Mouse (Mus musculus) hematopoietic stem cell, adult 5-6 weeks (primary cell): ENCODE measurements at regions not wholly inside any gene's neighbourhood (a gene's known extent, or its start where the extent isn't known, plus 50 kb on each side); places are given as distances from the start of the nearest gene placed in this dataset.

Source experiments
- ATAC-seq, 2 experiments: fragments of 125-278 bp in 1 of 2; replicated peaks in 1 of 2; 2 replicates each; pipeline ENCODE4 v1.8.0; 2016 to 2017; ENCODE audit warnings: inconsistent platforms in 2 of 2, mild to moderate bottlenecking in 2 of 2, moderate number of reproducible peaks in 2 of 2, low read depth in 1 of 2, moderate TSS enrichment in 1 of 2; ENCODE audit not compliant: low FRiP score in 2 of 2, poor library complexity in 2 of 2, severe bottlenecking in 2 of 2, insufficient read depth in 1 of 2, low TSS enrichment in 1 of 2

DNA sequence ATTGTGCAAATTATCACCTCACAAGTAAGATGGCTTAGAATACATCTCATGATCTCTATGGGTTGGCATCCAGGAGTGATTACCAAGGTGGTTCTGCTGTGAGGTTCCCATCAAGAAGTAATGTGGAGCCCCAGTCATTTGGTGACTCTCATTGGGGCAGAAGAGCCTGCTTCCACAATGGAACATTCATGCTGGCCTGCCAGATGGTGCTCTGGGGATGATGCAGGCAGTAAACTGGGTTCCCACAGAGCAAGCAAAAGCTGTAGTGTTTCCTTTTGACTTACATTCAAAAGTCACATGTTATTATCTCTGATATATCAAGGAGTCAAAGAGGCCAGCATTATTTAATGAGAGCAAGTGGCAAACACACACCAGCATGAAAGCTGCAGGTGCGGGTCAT is 360.4 kb downstream of the Pik3r1 start:
- no peak for ATAC-seq

DNA sequence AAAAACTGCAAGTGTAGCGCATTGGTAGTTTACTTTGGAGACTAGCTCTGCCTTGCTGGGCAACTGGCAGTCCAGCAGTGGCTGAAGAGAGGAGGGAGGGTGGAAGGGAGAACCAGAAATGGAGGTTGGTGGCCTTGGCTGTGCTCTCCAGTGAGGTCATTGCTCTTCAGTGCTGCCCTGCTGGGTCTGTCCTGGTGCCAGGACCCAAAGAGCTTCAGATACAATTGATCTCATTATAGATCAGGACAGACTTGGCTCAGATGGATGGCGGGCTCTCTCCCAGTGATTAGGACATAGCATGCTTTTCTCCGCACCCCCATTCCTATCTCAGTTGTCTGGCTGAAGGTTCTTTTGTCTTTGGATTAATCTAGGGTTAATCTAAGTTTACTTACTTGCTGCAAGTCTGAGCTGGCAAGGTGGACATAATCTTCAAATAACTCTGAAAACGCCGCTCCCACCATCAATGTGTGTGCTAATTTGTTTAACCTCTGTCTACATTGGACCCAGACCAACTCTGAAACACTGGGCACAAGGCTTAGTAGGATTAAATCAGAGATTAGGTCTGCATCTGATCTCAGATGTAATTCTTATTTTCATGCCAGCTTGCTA is 394.3 kb downstream of the Pik3r1 start:
- ATAC-seq: no peak

- no peak for ATAC-seq
Observed at GRCm38 (mm10) chr13:101371906-101372305, 396.1 kb downstream of the Pik3r1 start.

- ATAC-seq: no peak
Observed at GRCm38 (mm10) chr13:101368170-101368569, 399.8 kb downstream of the Pik3r1 start.

DNA sequence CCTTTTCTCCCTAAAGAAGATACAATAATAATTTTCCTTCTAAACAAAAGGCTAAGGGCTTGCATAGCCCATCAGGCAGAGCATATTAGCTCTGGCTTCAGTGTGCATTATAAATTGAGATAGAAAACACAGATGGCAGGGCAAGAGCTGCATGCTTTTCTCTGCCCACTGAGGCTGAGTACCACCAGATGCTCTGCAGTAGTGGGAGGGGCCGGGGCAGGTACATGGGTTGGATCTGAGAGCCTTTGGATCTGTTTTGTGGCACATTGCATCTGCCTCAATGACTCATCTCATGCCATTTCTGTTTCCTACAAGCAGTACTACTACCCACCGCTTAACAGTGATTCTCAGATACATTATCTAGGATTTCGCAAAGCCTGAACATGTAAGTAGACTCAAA is 412.7 kb downstream of the Pik3r1 start:
- ATAC-seq: no peak

GRCm38 (mm10) chr13:101351123-101351522 is 416.9 kb downstream of the Pik3r1 start:
- ATAC-seq: no peak

DNA sequence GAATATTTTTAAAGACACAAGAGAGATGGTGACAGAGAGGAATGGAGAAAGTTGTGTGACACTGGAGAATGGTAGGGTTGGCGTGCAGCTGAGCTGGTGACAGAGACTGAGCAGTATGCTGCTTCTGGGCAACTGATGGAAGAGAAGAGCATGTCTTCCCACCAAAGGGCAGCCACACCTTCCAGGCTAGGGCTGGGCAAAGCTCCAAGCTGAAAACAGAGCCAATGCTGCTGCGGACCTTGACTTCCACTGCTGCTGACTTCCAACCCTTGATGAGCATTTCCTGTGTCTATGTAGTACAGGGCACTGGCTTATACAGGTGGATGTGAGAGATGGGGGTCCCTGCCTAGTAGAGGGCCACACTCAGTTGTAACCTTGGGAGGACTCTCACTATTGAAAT is 418.7 kb downstream of the Pik3r1 start:
- no peak for ATAC-seq

DNA sequence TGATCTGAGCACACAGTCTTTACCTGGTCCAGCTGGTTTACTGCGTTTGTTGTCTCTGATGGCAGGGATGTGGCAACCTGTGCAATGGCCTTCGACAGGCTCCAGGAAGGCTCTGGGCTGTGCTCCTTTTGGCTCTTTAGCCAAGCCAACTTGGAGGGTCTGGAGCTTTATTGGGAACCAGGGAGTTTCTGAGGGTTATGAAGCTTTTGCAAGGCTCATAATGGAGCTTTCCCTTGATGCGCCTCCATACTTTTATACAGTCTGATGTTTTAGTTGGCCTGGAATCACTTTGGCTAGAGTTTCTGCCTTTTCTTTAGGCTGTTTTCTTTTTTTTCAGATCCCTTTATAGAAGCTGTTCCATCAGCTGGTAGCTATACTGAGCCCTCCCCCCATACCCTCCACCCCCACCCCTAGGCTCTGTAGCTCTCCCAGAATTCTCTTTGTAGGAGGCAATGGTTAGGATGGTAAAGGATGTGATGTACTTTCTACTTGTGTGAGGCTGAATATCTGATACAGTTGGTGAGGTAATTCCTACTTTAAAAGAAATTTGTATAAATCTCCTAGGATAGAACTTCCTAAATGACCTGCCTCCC is 429.6 kb downstream of the Pik3r1 start:
- ATAC-seq: no peak

DNA sequence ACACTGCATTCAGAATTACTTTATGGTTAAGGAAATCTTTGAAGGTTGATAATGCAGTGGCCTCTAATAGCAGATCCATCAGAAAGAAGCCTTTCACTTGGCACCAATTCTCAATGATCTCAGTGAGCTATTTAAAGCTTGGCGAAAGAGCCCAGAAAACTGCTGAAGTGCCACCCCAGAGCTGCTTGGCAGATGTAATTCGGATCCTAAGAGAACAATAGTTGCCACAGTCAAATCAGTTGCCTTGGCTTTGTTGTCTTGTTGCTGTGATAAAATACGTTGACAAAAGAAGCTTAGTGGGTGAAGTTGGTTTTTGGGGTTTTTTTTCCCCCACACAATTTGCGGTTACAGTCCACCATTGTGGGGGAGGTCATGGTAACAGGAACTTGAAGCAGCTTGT is 449.4 kb downstream of the Pik3r1 start:
- ATAC-seq: no peak

- ATAC-seq: no peak
Observed at GRCm38 (mm10) chr13:101316336-101316735, 451.7 kb downstream of the Pik3r1 start.

DNA sequence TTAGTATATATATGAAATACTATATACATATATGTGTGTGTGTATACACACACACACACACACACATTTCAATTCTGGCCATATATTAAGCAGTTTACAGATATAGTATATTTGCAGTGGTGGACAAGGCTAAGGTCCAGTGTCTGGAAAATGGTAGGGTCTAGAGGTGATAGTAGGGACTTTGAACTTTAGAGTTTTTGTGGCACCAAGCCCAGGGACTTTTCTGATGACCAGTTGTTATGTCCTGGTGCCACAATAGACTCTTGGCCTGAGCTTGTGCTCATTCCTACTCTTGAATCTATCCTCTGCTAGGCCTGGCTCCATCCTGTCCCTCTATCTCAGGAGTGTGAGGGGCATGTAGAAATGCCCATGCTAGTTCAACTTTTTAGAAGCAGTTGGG is 454.0 kb downstream of the Pik3r1 start:
- no peak for ATAC-seq

GRCm38 (mm10) chr13:101311634-101312314 is 456.2 kb downstream of the Pik3r1 start:
- no peak for ATAC-seq

DNA sequence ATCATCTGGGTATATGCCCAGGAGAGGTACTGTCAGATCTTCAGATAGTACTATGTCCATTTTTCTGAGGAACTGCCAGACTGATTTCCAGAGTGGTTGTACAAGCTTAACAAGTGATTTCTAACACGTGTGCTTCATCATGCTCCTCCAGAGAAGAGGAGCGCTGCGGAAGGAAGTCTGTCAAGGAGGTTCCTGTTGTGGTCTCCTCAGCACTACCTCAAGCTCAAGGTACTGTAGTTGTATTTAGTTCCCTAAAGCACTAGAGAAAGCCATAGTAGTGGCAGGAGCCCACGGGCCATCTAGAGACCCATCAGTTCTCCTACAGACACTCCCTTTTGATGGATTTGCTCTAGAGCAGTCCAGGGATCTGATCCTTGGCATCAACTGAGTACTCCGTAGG is 459.3 kb downstream of the Pik3r1 start:
- ATAC-seq: peak; percentile 99 to 100

DNA sequence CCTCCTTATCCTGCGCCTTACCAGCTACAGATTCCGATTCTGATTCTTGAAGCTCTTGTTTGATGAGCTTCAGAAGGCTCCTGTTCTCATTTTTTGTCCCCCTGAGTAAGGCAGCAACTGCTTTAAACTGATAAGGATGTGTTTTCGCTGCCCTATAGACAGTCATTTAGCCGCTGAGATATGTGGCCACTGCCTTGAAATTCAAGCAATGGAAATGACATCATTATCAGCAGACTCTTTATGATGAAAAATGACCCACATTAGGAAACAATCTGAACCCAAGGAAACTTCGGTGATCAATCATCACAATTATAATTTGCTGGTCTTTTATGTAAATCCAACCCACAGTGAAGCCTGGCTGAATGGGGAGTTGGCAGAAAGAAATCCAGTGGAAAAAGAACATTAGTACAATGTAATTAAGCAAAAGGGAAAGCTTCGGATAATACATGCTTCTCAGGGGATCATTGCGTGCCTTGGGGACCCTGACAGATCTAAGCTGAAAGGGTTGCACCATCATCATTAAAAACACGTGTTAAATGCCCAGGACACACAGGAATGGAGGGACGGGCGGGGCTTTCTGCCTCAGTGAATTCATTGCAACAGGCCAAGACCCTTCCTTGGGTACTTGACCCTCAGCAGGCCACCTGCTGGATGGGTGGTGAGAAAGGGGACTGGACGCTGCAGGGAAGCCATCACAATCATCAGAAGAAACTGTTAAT is 462.2 kb downstream of the Pik3r1 start:
- ATAC-seq: no peak

- no peak for ATAC-seq
Observed at GRCm38 (mm10) chr13:101305063-101305462, 463.0 kb downstream of the Pik3r1 start.

- ATAC-seq: no peak
Observed at GRCm38 (mm10) chr13:101301361-101301760, 466.7 kb downstream of the Pik3r1 start.

DNA sequence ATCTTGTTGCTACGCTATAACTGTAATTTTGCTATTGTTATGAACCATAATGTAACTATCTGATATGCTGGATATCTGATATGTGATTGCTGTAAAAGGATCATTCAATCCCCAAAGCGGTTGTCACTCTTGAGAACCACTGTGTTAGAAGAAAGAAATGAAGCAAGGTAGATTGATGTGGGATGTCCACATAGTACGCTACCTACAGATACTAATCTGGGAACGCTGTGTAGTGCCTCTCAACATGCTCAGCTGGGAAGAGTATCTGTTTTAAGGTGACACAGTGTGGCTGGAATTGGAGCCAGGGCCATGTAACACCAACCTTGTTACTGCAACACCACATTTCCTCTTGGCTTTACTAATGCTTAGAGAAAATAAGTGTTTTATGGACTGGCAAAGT is 456.2 kb upstream of the Slc30a5 start:
- no peak for ATAC-seq

- no peak for ATAC-seq
Observed at GRCm38 (mm10) chr13:101287131-101287530, 453.9 kb upstream of the Slc30a5 start.
